Mouse (Mus musculus): ENCODE results near the gene Aqp5.

Aqp5 gene

DNA sequence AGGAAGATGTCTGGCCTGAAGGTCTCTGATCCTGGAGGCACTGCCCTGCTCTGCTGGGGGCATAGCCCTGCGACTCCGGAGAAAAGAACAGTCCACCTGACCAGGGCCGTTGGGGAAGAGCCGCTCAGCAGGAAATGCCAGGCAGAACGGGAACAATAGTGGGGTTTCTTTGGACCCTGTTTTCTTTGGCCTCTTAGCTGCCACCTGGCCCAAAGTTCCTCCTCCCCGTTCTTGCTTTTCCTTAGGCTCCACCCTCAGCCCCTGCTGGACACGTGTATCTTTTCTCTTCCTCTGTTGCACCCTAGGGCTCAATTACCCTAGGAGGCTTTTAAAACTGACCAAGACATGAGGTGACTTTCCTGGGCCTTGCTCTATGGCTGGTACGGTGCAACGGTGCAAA is 1.3 kb upstream of the Aqp5 start:
- CTCF ChIA-PET, result interaction anchor here in 3 of 4 experiments (0.5 to 1.2 kb wide), 3 partner anchors 99 to 808 kb away, joined by 3 to 5 read pairs (median 4); no protein-coding TSS in a partner anchor
- POLR2A ChIA-PET, result interaction anchor here in 2 of 4 experiments (0.6 to 2.1 kb wide), 6 partner anchors 9 to 89 kb away, joined by 3 to 4 read pairs (median 3); no protein-coding TSS in a partner anchor

- POLR2A ChIA-PET, result interaction anchor here in 2 of 4 experiments (0.6 to 2.1 kb wide), 6 partner anchors 9 to 137 kb away, joined by 3 to 4 read pairs (median 3); no protein-coding TSS in a partner anchor
- CTCF ChIA-PET, result interaction anchor here in 2 of 4 experiments (1.1 to 1.2 kb wide), 2 partner anchors 99 to 125 kb away, joined by 3 to 4 read pairs; no protein-coding TSS in a partner anchor
These were observed 878 bp upstream of the Aqp5 start for GRCm38 (mm10) chr15:99589704-99590103.

DNA sequence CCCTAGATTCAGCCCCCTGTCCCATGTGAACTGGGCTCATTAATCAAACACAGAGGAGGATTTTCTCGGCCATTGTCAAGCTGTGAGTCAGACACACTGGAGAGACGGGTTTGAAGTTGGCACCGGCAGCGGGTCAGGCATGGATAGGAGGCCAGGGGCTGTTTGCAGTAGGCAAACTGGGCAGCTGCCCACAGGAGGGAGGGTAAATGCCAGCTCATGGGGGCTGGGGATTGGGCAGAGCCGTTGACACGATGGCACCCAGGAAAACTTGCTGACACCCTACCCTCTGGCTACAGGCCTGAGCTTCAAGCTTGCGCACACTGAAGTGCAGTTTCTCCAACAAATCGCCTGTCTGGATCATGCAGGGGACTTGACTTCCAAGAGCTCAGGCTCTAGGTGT is 1.6 kb downstream of the Aqp5 start:
- CTCF ChIA-PET, result interaction anchor here (0.6 to 1.2 kb wide), 8 partner anchors 9 to 312 kb away, joined by 3 to 7 read pairs (median 4); no protein-coding TSS in a partner anchor
- POLR2A ChIA-PET, result interaction anchor here (0.5 to 1.4 kb wide), 7 partner anchors 9 to 87 kb away, joined by 3 to 5 read pairs (median 3); partner anchors contain the start of gene Aqp6 (in 1 of the 4)

DNA sequence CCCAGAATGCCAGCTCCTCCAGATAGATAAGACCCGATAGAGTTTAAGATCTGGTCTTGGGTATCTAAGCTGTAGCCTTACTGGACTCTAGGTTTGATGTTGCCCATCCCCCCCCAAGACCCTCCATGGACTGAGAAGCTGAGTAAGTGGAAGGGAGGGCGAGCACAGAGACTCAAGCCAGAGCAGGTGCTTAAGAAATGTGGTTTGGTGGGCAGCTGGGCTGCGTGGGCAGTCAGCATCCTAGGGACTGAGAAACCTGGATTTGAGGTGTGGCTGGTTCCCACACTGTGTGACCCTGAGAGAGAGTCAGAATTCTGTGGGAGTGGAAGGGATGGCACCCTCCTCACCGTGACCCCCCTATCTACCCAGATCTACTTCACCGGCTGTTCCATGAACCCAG is 2.3 kb downstream of the Aqp5 start:
- CTCF ChIA-PET, result interaction anchor here in 3 of 4 experiments (0.6 to 1.2 kb wide), 5 partner anchors 76 to 554 kb away, joined by 4 to 7 read pairs (median 5); no protein-coding TSS in a partner anchor

DNA sequence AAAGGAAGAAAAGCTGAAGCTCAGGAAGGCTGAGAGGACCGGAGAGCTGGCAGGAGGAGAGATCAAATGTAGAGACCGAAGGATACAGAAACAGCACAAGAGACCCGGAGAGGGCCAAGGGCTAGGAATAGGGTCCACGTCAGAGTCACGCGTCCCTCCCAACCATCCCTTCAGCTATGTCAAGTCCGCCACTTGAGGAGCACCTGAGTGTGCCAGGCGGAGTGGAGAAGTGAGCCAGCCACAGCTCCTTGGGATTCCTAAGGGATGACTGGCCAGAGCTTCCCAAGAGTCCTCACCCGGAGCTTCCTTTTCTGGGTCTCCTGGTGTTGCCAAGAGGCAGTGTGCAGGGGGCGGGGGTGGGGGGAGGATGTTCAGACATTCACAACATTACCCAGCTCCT is 4.4 kb downstream of the Aqp5 start:
- ChIA-PET POLR2A (interaction anchor here (0.6 to 1.7 kb wide), 16 partner anchors 10 to 377 kb away, joined by 3 to 7 read pairs (median 3); partner anchors contain the start of genes Aqp2 (in 1 of the 4), Cox14 (in 1 of the 4) and Gm17349 (in 1 of the 4)), CTCF (interaction anchor here (0.5 to 5.4 kb wide), 32 partner anchors 10 to 615 kb away, joined by 3 to 114 read pairs (median 7); partner anchors contain the start of genes Cox14 (in 3 of the 4) and Asic1 (in 2 of the 4))

More for the DNA sequence above, 2.3 kb downstream of the Aqp5 start:
- POLR2A ChIA-PET, result interaction anchor here (0.5 to 1.4 kb wide), 7 partner anchors 8 to 86 kb away, joined by 3 to 5 read pairs (median 3); partner anchors contain the start of gene Aqp6 (in 1 of the 4)

DNA sequence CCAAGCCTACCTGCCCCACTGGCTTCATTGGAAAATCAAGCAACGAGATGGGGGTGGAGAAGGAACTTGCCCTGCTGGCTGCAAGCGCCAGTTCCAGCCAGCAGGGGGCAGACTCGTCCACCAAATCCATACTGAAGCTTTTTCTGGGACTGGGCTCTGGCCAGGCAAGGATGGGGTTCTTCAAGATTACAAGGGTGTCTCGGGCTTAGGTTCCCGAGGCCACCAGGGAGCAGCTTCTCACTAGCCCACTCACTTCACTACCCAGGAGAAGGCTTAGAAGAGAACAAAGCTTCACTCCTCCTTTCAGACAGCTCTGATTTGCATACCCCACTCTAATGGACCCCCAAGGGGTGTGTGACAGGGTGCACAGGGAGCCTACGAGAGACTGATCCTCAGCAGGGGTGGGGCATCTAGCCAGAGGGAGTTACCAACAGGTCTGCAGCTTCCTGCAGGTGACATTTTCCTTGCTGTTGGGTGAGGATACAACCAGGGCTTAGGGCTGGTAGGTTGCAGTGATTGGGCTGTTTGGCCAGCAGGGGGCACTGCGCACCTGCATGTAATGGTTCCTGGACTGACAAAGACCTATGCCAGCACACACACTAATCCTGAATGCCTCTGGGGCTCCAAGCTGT is 5.6 kb downstream of the Aqp5 start:
- POLR2A ChIA-PET, result interaction anchor here (0.5 to 3.5 kb wide), 30 partner anchors 13 to 446 kb away, joined by 3 to 12 read pairs (median 4); partner anchors contain the start of genes Asic1 (in 2 of the 4), Cox14 (in 2 of the 4), Gm17349 (in 1 of the 4) and Lima1 (in 1 of the 4)
- CTCF ChIA-PET, result interaction anchor here (0.5 to 5.4 kb wide), 174 partner anchors 10 to 861 kb away, joined by 3 to 114 read pairs (median 4); partner anchors contain the start of genes Asic1 (in 4 of the 4), Cox14 (in 4 of the 4), Gm17349 (in 3 of the 4) and Racgap1 (in 3 of the 4)

- ChIA-PET POLR2A (interaction anchor here (0.6 to 3.5 kb wide), 23 partner anchors 14 to 278 kb away, joined by 3 to 12 read pairs (median 4); partner anchors contain the start of genes Racgap1 (in 2 of the 4), Asic1 (in 1 of the 4), Cox14 (in 1 of the 4) and Faim2 (in 1 of the 4)), CTCF (interaction anchor here (0.6 to 5.4 kb wide), 132 partner anchors 10 to 1815 kb away, joined by 3 to 114 read pairs (median 5); partner anchors contain the start of genes Asic1 (in 4 of the 4), Cox14 (in 3 of the 4), Racgap1 (in 3 of the 4) and Faim2 (in 2 of the 4))
These were observed 6.3 kb downstream of the Aqp5 start for GRCm38 (mm10) chr15:99596841-99597240.

- ChIA-PET CTCF (interaction anchor here (0.5 to 5.4 kb wide), 31 partner anchors 13 to 1814 kb away, joined by 3 to 114 read pairs (median 14); partner anchors contain the start of genes Asic1 (in 4 of the 4), Cox14 (in 3 of the 4) and Gm17349 (in 1 of the 4)), POLR2A (interaction anchor here (0.5 to 3.5 kb wide), 15 partner anchors 14 to 165 kb away, joined by 3 to 11 read pairs (median 4); partner anchors contain the start of genes Faim2 (in 1 of the 4) and Racgap1 (in 1 of the 4))
These were observed 7.0 kb downstream of the Aqp5 start for GRCm38 (mm10) chr15:99597596-99597995.

DNA sequence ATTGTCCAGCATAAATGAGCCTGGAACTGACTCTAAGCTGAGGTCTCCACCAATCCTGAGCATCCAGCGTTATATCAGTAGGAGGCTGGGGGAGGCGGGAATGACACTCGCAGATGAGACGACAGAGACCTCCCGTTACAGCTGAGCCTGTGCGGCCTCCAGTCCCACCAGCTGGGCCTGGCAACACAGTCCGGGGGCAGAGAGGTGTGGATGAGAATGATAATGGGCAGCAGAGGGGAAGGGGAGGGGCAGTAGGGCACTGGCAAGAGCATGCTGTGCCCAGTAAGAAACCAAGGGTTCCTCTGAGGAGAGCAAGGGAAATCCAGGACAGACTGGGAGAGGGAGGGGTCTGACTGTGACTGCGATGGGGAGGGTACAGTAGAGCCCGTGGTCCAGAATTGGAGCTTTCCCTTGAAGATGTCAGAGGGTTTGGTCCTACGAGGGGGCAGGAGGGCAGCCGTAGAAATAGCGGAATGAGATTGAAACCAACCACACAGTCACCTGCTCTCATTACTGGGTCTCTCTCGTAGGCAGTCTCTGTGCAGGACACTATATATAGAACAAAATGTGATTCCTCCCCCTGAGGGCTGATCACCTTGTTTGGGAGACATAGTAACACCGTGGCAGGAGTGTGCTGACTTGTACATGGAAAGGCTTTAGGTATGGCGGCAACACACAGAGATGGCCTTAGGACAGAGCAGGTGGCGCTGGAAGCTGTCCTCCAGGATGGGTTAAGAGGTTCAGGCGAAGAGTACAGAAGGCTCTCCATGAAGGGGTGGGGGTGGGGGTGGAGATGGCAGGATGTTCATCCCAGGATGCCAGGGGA is 8.9 kb downstream of the Aqp5 start:
- CTCF ChIA-PET, result interaction anchor here (0.5 to 5.4 kb wide), 10 partner anchors 12 to 1591 kb away, joined by 3 to 114 read pairs (median 6); partner anchors contain the start of genes Asic1 (in 1 of the 4) and Gm17349 (in 1 of the 4)
- POLR2A ChIA-PET, result interaction anchor here in 3 of 4 experiments (0.5 to 2.0 kb wide), 8 partner anchors 9 to 628 kb away, joined by 3 to 4 read pairs (median 3); partner anchors contain the start of genes Atf1 (in 1 of the 3), Gm17349 (in 1 of the 3) and Racgap1 (in 1 of the 3)

DNA sequence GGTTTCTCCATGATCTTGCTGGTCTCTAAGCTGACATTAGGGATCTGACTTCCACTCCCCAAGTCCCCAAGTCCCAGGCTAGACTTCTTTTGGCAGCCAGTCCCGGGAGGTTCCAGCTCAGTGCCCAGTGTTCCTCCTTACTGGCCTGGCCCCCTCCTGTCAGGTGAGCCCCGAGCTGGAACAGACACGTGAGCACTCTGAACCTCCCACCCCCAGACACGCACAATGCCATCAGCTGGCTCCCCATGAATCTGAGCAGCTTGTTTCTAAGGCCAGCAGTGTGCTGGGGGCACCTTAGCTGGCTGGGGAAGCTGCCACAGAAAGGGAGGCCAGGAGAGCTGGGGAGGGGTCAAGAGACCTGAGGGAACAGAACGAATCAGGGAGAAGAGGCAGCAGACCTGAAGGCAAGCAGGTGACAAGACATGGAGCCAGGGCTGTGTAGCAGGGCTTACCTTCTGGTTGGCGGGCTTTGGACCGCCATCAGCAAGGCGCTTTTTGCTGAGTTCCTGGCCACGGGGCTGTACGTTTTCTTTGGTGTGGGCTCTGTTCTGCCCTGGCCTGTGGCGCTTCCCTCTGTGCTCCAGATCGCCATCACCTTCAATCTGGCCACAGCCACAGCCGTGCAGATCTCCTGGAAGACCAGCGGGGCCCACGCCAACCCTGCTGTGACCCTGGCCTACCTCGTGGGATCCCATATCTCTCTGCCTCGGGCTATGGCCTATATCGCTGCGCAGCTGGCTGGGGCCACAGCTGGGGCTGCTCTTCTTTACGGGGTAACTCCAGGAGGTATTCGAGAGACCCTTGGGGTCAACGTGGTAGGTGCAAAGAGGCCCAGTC is 10.6 kb downstream of the Aqp5 start, which contains the start of gene Aqp6:
Aqp6 (plus strand) TSS at position 415 of the 837 bp plus-strand sequence.
- CTCF ChIA-PET, result interaction anchor here (0.5 to 2.3 kb wide), 17 partner anchors 8 to 1012 kb away, joined by 3 to 11 read pairs (median 3); partner anchors contain the start of genes Atf1 (in 1 of the 4) and Cox14 (in 1 of the 4)
- POLR2A ChIA-PET, result interaction anchor here in 3 of 4 experiments (0.5 to 2.0 kb wide), 19 partner anchors 9 to 479 kb away, joined by 3 to 8 read pairs (median 3); partner anchors contain the start of genes Cox14 (in 2 of the 3), Racgap1 (in 2 of the 3) and Gm17349 (in 1 of the 3)

GRCm38 (mm10) chr15:99601823-99602120 is 11.2 kb downstream of the Aqp5 start:
- CTCF ChIA-PET, result interaction anchor here in 1 of 4 experiments (0.5 to 1.9 kb wide), 4 partner anchors 9 to 76 kb away, joined by 3 to 6 read pairs (median 4); no protein-coding TSS in a partner anchor
- POLR2A ChIA-PET, result interaction anchor here in 3 of 4 experiments (0.6 to 2.0 kb wide), 11 partner anchors 11 to 479 kb away, joined by 3 to 8 read pairs (median 3); partner anchors contain the start of genes Aqp5 (in 1 of the 3), Cox14 (in 1 of the 3) and Gm17349 (in 1 of the 3)

DNA sequence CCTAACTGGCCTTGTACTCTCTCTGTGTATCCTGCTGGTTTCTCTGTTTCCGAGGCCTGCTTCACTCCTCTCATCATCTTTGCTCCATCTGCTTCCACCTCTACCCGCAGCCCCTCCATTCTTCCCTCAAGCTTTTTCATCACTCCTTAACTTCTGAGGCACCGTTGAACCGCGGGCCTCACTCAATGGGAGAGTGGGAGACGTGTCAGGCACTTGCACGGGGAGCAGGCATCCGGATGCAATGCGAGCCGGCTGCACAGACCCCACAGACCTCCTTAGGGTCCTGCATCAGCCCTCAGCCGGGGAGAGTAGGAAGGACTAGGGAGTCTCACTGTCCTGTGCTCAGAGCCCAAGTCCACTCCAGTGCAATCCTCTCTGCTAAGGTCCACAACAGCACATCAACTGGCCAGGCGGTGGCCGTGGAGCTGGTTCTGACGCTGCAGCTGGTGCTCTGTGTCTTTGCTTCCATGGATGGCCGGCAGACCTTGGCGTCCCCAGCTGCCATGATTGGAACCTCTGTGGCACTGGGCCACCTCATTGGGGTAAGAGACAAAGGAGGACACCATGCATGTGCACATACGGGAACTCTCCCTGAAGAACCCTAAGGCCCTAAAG is 11.7 kb downstream of the Aqp5 start:
- POLR2A ChIA-PET, result interaction anchor here in 3 of 4 experiments (0.6 to 2.0 kb wide), 11 partner anchors 12 to 478 kb away, joined by 3 to 8 read pairs (median 3); partner anchors contain the start of genes Aqp5 (in 1 of the 3) and Cox14 (in 1 of the 3)
- CTCF ChIA-PET, result interaction anchor here in 1 of 4 experiments (1.0 to 1.1 kb wide), 2 partner anchors 9 to 76 kb away, joined by 4 to 5 read pairs; no protein-coding TSS in a partner anchor

DNA sequence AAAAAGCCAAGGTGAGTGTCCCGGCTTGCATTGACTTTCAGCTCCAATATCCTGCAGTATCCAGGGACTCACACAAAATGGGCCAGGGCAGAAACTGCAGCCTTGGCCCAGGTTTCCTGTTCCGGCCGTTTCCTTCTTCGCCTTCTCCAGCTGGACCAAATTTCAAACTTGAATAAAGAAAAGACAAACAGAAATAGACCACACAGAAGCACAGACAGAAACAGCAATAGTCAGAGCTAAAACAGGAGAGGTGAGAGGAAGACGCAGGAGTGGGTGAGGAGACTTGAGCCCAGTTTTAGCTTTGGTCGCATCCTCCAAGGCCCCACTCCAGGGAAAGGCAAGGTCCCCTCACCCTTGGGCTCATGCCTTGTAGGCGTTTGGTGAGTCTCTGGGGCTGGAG is 12.6 kb downstream of the Aqp5 start:
- ChIA-PET POLR2A (interaction anchor here in 2 of 4 experiments (1.0 to 1.4 kb wide), 2 partner anchors 13 to 66 kb away, joined by 3 to 4 read pairs; partner anchors contain the start of gene Aqp5 (in 1 of the 2)), CTCF (interaction anchor here in 2 of 4 experiments (0.5 to 0.8 kb wide), 2 partner anchors 75 to 188 kb away, joined by 4 read pairs; no protein-coding TSS in a partner anchor)

GRCm38 (mm10) chr15:99605595-99605994 is 15.0 kb downstream of the Aqp5 start:
- CTCF ChIA-PET, result interaction anchor here in 2 of 4 experiments (0.6 to 2.6 kb wide), 3 partner anchors 9 to 73 kb away, joined by 3 to 11 read pairs (median 5); no protein-coding TSS in a partner anchor

DNA sequence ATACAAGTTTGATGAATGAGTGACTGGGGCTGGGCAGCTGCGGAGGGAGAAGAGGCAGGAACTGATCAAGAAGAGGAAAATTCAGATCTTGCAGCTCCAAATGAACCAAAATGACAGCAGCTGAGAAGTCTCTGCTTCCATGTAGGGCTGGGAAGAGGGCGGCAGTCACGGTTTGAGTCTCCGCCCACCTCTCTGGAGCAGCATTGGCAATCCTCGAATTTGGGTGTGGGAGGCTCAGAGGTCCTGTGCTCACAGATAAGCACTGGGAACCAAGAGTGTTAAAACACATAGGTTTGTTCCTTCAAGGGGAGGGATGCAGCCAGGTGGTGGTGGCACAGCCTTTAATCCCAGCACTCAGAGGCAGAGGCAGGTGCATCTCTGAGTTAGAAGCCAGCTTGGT is 15.9 kb downstream of the Aqp5 start:
- ChIA-PET POLR2A (interaction anchor here in 1 of 4 experiments (0.6 kb wide), 1 partner anchor 58 kb away, joined by 3 read pairs; no protein-coding TSS in a partner anchor), CTCF (interaction anchor here in 2 of 4 experiments (0.6 to 2.6 kb wide), 3 partner anchors 10 to 234 kb away, joined by 3 to 11 read pairs (median 9); no protein-coding TSS in a partner anchor)

More at GRCm38 (mm10) chr15:99605595-99605994, 15.0 kb downstream of the Aqp5 start:
- POLR2A ChIA-PET, result interaction anchor here in 1 of 4 experiments (1.2 kb wide), 1 partner anchor 16 kb away, joined by 3 read pairs; no protein-coding TSS in a partner anchor

All from embryonic stem cell, embryonic (primary cell).